Mouse (Mus musculus): ENCODE results near the gene Plxnc1.

The Plxnc1 gene

DNA sequence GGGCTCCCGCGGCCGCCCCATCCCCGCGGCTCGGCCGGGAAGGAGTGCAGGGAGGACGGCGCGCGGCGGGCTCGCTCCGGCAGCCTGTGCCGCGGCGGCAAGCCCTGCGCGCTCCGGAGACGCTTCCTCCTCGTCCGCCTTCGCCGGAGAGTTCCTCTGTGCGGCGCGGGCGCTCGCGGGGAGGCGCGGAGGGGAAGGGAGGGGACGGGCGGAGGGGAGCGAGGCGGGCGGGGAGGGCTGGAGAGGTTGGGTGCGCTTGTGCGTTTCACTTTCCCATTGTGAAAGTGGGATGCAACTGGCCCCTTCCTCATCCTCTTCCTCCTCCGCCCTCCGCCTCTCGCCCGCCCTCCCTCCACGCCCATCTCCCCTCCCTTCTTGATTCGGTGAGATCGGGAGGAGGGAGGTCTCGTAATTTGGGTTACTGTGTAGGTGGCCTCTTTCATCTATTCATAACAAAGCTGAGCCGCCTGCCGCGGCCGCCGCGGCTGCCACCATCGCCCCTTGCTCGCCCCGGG is at the start of gene Plxnc1:
Plxnc1 (minus strand) TSS at position 145 of the 515 bp plus-strand sequence.
- DNase-seq (ENCODE audit: low spot score) = peak; percentile 42

DNA sequence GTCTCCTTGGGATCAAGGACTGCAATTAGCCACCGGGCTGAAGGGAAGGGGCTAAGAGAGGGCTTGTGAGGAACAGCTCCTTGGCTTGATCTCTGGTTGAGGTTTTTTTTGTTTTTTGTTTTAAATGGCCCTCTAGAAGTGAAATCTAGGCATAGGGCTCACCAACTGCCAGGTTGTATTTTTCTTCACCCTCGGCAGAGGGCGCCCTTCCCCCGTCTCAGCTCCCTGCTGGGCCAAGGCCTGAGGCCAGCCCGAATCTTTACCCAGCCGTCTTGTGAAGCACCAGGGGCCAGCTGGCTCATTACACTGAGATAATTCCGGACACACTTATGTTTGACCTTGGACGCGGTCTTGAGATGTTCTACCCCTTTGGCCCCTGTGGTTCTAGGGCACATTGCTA is 47.5 kb upstream of the Plxnc1 start:
- peak; percentile 4 for DNase-seq (ENCODE audit: low spot score)

DNA sequence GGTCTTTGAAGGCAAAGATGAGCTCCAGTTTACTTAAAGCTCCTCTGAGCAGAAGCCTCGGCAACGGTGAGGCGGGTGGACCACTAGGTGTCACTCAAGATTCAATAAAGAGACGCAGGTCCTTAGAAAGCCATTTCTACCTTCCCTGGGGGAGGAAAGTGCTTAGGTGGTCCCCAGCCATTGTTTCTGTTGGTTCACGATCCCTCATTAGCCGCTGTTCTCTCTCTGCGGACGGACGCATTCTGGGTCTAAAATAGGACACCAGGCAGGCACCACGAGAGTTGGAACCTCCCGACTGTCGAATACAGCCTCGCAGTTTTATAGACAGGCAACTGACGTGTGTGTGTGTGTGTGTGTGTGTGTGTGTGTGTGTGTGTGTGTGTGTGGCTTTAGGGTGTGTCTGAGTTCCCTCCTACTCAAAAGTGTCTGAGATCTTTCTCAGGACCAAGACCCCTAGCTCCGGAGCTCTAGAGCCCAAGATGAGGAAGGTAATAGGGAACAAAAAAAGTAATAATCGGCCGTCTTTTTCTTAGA is 47.0 kb upstream of the Plxnc1 start:
- DNase-seq (ENCODE audit: low spot score) = peak; percentile 29

DNA sequence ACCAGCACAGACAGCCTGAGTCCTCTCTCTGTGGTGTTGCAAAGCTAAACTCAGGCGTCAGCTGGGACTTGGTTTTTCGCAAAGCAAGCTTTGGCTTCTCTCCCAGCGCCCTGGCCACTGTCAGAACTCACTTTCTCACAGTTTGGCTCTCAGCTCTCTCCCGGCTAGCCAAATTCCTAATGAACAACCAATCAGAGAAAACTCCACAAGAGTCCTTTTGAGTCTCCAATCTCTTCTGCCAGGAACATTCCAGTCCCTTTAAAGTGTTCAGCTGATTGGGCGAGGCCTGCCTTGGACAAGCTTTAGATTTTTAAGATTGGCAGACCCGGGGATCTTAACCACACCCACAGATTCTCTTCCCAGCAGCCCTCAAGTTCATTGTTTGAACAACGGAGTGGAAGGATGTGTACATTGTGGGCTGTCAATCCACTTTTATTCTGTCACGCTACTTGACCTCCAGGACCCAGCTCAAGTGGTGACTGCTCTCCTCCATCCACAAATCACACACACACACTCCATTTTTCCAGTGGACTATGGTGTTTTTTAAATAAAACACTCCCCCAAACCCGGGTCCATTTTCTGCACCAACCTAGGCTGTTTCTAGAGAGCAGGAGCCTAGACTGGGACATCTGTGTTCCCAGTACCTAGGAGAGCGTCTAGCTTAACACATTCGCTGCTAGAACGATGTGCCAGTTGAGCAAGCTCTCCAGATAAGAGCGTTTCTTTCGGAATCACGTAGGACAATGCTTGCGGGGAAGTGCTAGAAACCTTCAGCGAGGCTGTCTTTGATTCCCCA is 46.3 kb upstream of the Plxnc1 start:
- DNase-seq (ENCODE audit: low spot score) = peak; percentile 7

DNA sequence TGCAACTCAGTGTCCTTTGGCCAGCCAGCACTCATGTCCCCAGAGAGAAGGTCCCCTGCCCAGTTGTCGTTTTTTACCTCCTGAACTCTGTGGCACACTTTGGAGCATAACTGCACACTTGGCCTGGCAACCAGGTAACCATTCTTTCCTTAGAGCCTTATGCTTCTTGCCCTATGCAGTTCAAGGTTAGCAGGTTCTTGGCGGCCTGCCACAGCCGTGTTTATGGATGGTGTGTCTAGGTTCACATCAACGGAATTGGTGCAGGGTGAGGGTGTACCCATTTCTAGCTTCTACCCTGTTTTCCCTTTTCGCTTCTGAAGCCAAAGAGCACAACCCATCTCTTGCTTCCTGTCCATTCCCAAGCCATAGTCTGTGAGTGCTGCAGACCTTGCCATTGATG is 44.7 kb upstream of the Plxnc1 start:
- no peak for DNase-seq (ENCODE audit: low spot score)

DNA sequence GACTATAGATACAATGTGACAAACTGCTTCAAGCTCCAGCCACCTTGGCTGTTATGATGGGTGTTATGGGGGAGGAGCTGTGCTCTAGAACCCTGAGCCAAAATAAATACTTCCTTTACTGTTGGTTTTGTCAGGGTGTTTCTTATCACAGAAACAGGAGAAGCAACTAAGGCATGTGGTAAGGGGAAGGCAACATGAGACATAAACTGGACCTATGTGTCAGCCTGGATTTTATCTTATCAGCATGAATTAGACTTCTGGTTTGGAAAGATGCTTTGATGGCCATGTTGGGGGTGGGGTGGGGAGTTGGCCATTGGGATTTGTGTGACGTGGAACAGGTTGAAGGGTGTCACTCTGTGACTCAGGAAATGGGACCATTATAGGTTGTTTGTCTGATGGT is 40.5 kb upstream of the Plxnc1 start:
- DNase-seq (ENCODE audit: low spot score) = no peak

DNA sequence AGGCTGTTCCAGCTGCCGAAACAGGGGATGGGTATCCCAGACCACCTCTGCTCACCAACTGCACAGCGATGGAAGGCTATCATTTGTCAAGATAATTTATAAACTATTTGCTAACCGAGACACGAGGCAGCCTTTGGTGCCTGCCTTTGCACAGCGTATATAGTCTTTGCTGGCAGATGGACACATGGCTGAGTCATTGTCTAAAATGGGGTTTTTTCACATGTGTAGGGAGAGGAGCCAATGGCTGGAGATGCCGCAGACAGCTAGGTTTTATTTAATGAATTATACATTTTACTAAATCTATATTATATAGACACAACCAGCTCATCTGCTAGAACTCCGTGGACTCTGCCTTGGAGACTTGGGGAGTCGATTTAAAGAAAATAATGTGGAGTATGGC is 37.9 kb upstream of the Plxnc1 start:
- no peak for DNase-seq (ENCODE audit: low spot score)

DNA sequence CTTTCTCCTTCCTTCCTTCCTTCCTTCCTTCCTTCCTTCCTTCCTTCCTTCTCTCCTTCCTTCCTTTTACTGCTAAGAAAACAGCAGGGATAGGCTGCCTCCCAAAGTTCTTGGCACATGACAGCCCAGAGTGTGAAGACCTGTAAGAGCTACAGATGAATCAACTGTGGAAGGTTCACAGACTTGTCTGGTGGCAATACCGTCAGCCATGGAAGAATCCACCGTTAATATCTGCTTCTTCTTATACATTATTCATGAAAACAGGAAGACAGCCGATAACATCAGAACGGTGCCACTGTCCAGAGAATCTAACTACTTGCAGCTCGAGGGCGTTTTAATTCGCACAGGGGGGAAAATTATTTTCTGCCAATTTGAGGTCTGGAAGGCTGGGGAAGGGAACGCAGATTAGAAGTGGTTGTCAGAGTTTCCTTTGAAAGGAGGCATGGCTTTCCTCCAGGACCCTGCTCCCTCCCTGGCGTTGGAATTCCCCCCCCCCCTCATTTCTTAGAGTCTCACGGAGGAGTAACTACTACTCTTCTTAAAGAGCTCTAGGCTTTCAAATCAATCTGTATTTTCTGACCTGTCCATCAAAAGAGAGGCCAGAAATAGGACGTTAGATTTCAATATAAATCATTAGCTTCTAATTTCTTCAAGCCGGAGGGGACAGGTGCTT is 37.0 kb upstream of the Plxnc1 start:
- no peak for DNase-seq (ENCODE audit: low spot score)

DNA sequence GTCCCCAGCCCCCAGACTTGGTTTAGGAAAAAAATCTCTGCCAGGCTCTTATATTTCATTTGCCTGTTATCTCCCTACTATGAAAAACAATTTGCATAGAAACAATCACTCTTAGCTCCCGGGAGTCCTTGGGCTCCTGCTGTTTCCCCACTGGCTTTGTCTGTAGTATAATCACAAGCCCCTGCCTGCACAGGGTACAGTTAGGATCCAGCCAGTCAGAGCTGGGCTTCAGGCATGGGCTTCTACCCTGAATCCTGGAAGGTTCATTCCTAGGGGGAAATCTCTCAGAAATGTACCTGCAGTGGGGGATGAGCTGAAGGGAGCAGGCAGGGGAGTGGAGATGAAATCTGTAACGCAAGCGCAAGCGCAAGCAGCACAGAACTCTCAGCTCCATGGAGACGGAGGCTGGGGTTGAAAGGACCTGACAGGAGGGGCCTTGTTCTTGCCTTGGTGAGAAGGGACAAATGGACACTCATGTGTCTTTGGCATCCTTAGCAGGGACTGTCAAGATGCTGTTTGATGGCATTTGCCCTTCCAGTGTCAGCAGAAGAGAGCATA is 33.7 kb upstream of the Plxnc1 start:
- no peak for DNase-seq (ENCODE audit: low spot score)

DNA sequence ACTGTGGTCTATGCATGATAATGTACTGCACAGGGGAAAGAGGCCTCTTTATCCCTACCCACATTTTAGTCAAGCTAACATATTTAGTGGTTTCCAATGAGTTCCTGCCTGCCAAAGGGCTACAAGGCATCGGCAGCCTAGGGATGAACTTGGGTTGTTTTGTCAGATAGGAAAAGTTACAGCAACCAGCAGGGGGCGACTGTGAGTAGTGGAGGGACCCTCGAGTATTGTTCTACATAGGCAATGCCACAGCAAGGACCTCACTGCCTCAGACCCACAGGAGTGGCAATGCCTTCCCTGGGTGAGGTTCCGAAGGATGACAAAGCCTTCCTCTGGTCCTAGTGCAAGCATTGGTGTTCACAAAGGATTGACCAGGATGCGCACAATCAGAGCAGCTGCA is 31.7 kb upstream of the Plxnc1 start:
- no peak for DNase-seq (ENCODE audit: low spot score)

DNA sequence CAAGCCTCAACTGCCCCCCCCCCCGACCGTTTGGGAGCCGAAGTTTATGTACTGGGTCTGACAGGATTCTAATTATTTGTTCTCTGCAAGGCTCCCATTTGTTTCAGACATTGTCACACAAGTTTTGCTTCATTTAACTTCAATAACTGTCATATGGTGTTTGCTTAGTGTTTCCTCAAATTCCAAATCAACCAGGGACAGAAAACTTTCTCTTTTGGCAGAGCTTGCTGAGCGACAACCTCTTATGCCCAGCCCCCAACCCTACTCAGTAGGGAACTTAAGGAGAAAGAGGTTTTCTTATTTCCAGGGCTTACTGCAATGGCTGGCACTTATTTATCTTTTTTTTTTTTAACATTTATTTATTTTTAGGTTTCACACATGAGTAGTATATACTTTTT is 30.5 kb upstream of the Plxnc1 start:
- no peak for DNase-seq (ENCODE audit: low spot score)

DNA sequence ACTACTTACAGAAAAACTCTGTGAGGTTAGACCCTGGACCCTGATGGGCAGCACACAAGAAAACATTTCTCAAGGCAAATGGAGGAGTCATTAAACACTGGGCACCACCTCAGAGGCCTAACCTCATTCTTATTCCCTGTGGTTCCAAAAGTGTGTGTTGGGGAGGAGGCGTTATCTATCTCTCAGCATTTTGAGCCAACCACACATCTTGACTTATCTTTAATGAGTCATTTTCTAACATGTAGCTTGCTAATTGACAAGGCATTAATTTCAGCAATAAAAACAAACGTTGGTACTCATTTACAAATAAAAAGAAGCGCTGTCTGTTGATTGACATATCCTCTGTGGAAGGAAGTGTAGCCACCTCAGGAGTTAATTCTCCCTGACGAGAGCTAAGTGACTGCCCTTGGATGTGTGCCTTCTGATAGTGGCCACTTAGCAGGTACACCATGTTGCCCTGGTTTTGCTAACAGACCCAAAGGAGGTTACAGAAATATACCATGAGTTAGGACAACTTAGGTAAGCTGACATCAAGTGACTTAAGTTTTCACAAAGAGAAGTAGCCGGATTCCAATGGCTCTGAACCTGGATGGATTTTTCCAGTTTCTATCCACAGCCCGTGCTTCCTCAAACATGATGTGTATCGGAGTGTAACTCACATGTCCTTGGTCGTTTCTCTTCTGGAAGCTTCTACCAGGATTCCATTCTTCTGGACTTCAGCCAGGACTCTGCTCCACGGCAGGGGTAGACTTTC is 29.9 kb upstream of the Plxnc1 start:
- DNase-seq (ENCODE audit: low spot score) = no peak

DNA sequence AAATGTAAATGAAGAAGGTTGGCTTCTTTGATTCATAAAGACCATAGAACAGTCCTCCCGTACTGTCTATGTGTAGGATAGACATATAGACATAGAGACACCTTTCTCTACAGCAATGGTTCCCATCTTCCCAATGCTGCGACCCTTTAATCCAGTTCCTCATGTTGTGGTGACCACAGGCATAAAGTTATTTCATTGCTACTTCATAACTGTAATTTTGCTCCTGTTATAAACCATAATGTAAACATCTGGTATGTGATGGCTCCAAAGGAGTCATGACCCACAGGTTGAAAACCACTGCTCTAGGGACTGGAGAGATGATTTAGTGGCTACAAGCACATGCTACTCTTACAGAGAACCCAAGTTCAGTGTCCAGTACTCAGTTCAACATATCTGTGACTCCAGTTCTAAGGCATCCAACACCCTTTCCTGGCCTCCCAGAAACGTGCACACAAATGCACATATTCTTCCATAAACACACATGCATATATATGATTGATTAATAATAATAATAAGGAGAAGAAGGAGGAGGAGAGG is 27.1 kb upstream of the Plxnc1 start:
- DNase-seq (ENCODE audit: low spot score) = no peak

DNA sequence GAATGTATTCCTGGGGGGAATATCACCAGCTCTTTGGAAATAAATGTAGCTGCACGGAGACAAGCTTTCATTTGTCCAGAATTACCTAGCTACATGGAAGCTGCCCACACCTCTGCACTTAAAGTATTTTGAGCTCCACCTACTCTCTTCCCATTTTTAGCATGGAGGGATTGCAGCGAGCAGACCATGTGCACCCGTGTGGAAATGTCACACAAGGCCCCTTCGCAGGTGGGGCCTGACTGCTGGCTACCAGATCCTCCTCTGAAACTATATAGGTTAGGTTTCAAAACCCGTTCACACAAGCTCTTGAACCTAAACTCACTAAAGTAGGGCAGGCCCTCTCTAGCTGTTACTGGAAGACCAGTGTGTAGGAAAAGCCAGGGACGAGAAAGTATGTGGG is 25.6 kb upstream of the Plxnc1 start:
- DNase-seq (ENCODE audit: low spot score) = no peak

DNA sequence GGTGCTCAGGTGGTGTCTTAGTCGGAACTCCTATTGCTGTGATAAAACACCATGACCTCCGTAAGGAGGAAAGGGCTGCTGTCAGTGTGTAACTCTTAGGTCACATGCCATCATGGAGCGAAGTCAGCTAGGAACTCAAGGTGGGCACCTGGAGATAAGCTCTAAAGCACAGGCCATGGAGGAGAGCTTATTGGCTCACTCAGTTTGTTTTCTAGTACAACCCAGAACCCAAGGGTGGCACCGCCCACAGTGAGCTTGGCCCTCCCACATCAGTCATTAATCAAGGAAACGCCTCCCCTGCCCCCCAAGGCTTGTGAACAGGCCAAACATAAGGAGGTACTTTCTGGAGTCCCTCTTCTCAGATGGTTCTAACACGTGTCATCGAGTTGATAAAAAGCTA is 22.8 kb upstream of the Plxnc1 start:
- no peak for DNase-seq (ENCODE audit: low spot score)

DNA sequence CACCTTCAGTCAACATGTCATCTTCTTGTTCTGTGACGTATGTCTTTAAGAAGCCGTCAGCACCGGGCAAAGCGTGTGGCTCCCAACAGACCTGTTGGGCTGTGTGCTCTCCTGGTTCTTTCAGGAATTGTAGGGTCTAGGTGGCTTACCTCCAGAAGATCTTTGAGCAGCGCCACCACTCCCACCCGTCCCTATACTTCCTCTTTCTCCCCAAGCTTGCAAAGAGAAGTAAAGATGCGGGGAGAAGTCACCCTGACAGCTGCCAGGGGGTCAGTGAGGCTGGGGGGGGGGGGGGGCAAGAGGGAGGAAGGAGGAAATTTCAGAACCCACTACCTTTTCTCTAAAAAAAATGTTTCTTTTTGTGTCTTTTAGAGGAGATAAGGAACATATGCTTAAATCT is 22.2 kb upstream of the Plxnc1 start:
- DNase-seq (ENCODE audit: low spot score) = no peak

DNA sequence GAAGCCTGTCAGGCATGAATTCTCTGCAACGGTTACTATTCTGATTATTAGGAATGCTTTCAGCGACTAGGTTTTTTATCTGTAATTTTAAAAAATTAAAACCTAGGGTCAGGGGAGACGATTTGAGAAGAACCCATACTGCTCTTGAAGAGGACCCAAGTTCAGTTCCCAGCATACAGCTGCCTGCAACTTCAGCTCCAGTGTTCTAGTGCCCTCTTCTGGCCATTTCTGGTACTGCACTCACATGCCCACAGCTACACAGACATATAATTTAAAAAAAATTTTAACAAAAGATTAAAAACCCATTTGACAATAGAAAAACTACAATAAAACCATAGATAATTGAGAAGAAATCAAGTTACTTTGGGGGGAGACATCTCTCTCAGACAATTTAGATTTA is 20.5 kb upstream of the Plxnc1 start:
- DNase-seq (ENCODE audit: low spot score) = no peak

DNA sequence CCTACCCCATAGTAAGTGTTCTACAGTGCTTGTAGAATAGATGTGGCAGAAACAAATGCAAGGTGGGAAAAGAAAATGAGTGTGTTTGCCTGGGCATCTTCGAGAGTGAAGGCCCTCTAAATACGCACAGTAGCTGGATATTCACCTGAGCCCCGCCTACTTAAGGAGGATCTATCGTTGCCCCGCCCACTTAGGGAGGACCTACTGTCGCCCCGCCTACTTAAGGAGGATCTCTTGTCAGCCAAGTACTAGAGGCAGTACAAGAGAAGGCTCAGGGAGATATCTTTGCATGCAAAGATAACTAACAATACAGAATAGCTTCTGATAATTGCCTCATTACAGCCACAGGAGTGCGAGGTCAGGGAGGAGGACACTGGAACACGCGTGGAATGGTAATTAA is 17.4 kb upstream of the Plxnc1 start:
- no peak for DNase-seq (ENCODE audit: low spot score)

DNA sequence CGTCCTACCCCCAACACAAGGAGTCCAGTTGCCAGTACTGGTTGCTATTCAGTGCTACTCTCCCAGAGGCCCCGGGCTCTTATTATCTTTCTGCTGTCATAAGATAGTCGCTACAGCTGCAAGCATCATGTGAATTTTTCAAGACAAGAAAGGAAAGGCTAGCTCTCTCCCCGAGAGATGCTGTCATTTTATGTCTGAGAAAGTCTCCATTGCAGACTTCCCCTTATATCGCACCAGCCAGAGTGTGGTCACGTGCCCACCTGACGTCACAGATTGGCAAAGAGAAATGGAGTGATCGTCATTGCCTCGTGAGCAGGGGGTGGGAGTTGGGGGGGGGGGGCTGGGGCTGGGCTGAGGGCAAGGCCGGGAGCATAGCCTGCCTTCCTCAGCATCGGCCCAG is 16.6 kb upstream of the Plxnc1 start:
- no peak for DNase-seq (ENCODE audit: low spot score)

DNA sequence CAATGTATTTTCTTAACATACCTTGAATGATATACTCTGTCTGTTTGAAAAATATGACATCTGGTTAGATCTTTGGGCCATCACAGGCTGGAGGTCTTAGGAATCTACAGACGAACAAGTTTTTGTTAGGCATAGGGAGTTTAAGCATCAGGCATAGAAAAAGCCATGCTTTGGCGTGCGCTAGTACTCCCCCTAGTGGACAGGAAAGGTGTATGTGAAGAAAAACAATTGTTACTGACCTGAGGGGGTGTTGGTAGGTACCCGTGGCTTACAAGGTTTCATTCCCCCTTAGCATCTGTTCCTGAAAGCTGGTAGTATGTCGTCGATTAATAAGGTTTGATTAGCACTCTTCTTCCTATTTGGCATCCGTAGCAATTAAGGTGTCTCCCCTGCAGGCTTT is 13.7 kb upstream of the Plxnc1 start:
- peak; percentile 36 for DNase-seq (ENCODE audit: low spot score)

DNA sequence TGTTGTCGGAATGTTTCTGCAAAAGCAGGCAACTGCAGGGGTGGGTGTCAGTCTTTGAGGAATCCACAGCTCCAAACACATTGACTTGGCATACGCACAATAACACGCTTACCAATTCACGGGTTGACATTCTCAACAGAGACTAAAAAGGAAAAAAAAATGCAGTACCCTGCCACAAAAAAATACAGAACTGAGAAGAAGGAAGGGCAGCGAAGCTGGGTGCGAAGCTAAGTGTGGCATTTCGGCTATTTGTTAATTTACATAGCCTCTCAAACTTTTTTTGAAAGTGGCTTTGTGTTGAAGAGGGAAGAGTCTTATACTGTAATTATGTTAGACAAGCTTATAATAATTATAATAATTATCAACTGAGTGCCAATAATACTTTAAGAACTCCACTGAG is 13.1 kb upstream of the Plxnc1 start:
- DNase-seq (ENCODE audit: low spot score) = no peak

Measured in yolk sac, embryonic 10.5 days (tissue).